Mouse (Mus musculus) limb, embryonic 12.5 days (tissue): ENCODE measurements at regions not wholly inside any gene's neighbourhood (a gene's known extent, or its start where the extent isn't known, plus 50 kb on each side); places are given as distances from the start of the nearest gene placed in this dataset.
A peak's percentile ranks its signal among the peaks of the same experiment; 100 is the strongest.

Experiments used
- ATAC-seq: fragments of 200-750 bp; cut with Nextera tagmentation; 2 replicates; pipeline ENCODE4 v1.8.0; 2017; ENCODE audit warnings: low read depth, moderate TSS enrichment; ENCODE audit not compliant: insufficient number of reproducible peaks, insufficient read depth, low FRiP score, low TSS enrichment
- H3K27ac ChIP-seq: fragments of 300-500 bp; sonication (generic); 2 replicates; pipeline ENCODE4 v1.5.1; 2016; ENCODE audit warnings: mild to moderate bottlenecking, moderate library complexity
- H3K27me3 ChIP-seq: fragments of 300-500 bp; sonication (generic); 2 replicates; pipeline ENCODE4 v1.6.1; 2016; ENCODE audit warnings: mild to moderate bottlenecking, moderate library complexity
- H3K36me3 ChIP-seq: fragments of 300-500 bp; sonication (generic); 2 replicates; pipeline ENCODE4 v1.6.1; 2016; ENCODE audit warnings: mild to moderate bottlenecking, moderate library complexity
- H3K4me1 ChIP-seq: fragments of 300-500 bp; sonication (generic); replicated peaks from 2 replicates; pipeline ENCODE4 v1.6.1; 2016
- H3K4me2 ChIP-seq: fragments of 300-500 bp; sonication (generic); 2 replicates; pipeline ENCODE4 v1.6.1; 2016; ENCODE audit warnings: mild to moderate bottlenecking, moderate library complexity
- H3K4me3 ChIP-seq: fragments of 300-500 bp; sonication (generic); replicated peaks from 2 replicates; pipeline ENCODE4 v1.5.1; 2016; ENCODE audit warnings: mild to moderate bottlenecking
- H3K9ac ChIP-seq: fragments of 300-500 bp; sonication (generic); replicated peaks from 2 replicates; pipeline ENCODE4 v1.6.1; 2016; ENCODE audit warnings: mild to moderate bottlenecking, moderate library complexity
- H3K9me3 ChIP-seq: fragments of 300-500 bp; sonication (generic); 2 replicates; pipeline ENCODE4 v1.6.1; 2016; ENCODE audit warnings: mild to moderate bottlenecking, moderate library complexity
- WGBS: fragments of 180-500 bp; shearing (Covaris S2); methylation state at CpG from one replicate; pipeline ENCODE4 v1.1.7; 2016; 5-methylcytosine and 5-hydroxymethylcytosine counted together

- Histone ChIP-seq H3K9ac (no peak overlapping the region), H3K27me3 (peaks cover 64% of the 10 kb centered on the region), H3K4me2 (no peak overlapping the region), H3K4me3 (no peak overlapping the region), H3K27ac (no peak overlapping the region), H3K36me3 (no peaks in the 10 kb centered on the region), H3K4me1 (no peaks in the 10 kb centered on the region), H3K9me3 (peaks cover 4% of the 10 kb centered on the region; the same call in 1 of the 2 replicates)
- no peak for ATAC-seq
These were observed 92.7 kb downstream of the Nucb2 start for GRCm38 (mm10) chr7:116596914-116597313.

- WGBS, result 74% methylated on average over 3 of the region's 3 CpGs
These were observed 96.2 kb downstream of the Nucb2 start for GRCm38 (mm10) chr7:116600340-116600739.

GRCm38 (mm10) chr7:116603167-116603839 is 99.1 kb downstream of the Nucb2 start:
- peaks cover 4% of the 10 kb centered on the region; the same call in 1 of the 2 replicates for H3K9me3 ChIP-seq
- no peaks in the 10 kb centered on the region for H3K36me3 ChIP-seq
- no peak for ATAC-seq
- WGBS, result 91% methylated on average over 6 of the region's 6 CpGs
- no peak overlapping the region for H3K4me3 ChIP-seq
- H3K9ac ChIP-seq, result no peak overlapping the region
- peaks cover 6% of the 10 kb centered on the region for H3K4me1 ChIP-seq
- H3K27me3 ChIP-seq, result peaks cover 34% of the 10 kb centered on the region
- H3K27ac ChIP-seq, result no peak overlapping the region
- no peak overlapping the region for H3K4me2 ChIP-seq

More at GRCm38 (mm10) chr7:116600340-116600739, 96.2 kb downstream of the Nucb2 start:
- Histone ChIP-seq H3K9me3 (peaks cover 4% of the 10 kb centered on the region; the same call in 1 of the 2 replicates), H3K4me2 (no peak overlapping the region), H3K27ac (no peak overlapping the region), H3K9ac (no peak overlapping the region), H3K4me1 (no peaks in the 10 kb centered on the region), H3K4me3 (no peak overlapping the region), H3K36me3 (no peaks in the 10 kb centered on the region), H3K27me3 (peaks cover 38% of the 10 kb centered on the region)
- no peak for ATAC-seq

GRCm38 (mm10) chr7:116603840-116604194 is 99.6 kb downstream of the Nucb2 start:
- Histone ChIP-seq H3K4me3 (no peak overlapping the region), H3K27me3 (peaks cover 29% of the 10 kb centered on the region), H3K36me3 (no peaks in the 10 kb centered on the region), H3K9me3 (peaks cover 4% of the 10 kb centered on the region; the same call in 1 of the 2 replicates), H3K4me1 (peaks cover 6% of the 10 kb centered on the region), H3K4me2 (no peak overlapping the region), H3K9ac (no peak overlapping the region), H3K27ac (no peak overlapping the region)
- WGBS, result 77% methylated on average over 3 of the region's 3 CpGs
- no peak for ATAC-seq

- 88% methylated on average over 6 of the region's 6 CpGs for WGBS
- no peaks in the 10 kb centered on the region for H3K9me3 ChIP-seq
- H3K36me3 ChIP-seq, result no peaks in the 10 kb centered on the region
- no peak overlapping the region for H3K27ac ChIP-seq
- H3K9ac ChIP-seq, result no peak overlapping the region
- peaks cover 33% of the 10 kb centered on the region for H3K27me3 ChIP-seq
- peaks cover 6% of the 10 kb centered on the region for H3K4me1 ChIP-seq
- no peak overlapping the region for H3K4me3 ChIP-seq
- ATAC-seq, result no peak
- no peak overlapping the region for H3K4me2 ChIP-seq
These were observed 102.1 kb downstream of the Nucb2 start for GRCm38 (mm10) chr7:116606255-116606654.

GRCm38 (mm10) chr7:116606751-116607483 is 102.7 kb downstream of the Nucb2 start:
- 83% methylated on average over 6 of the region's 6 CpGs for WGBS
- Histone ChIP-seq H3K27me3 (peaks cover 33% of the 10 kb centered on the region), H3K4me3 (no peak overlapping the region), H3K9me3 (no peaks in the 10 kb centered on the region), H3K9ac (no peak overlapping the region), H3K4me1 (peaks cover 6% of the 10 kb centered on the region), H3K4me2 (no peak overlapping the region), H3K27ac (no peak overlapping the region), H3K36me3 (no peaks in the 10 kb centered on the region)
- ATAC-seq, result no peak

GRCm38 (mm10) chr7:116607628-116608225 is 103.6 kb downstream of the Nucb2 start:
- H3K9me3 ChIP-seq, result no peaks in the 10 kb centered on the region
- peaks cover 33% of the 10 kb centered on the region for H3K27me3 ChIP-seq
- 5% methylated on average over 15 of the region's 15 CpGs for WGBS
- H3K27ac ChIP-seq, result no peak overlapping the region
- peak overlapping the region; percentile 25 for H3K4me3 ChIP-seq
- H3K36me3 ChIP-seq, result no peaks in the 10 kb centered on the region
- H3K4me1 ChIP-seq, result peaks cover 6% of the 10 kb centered on the region
- H3K9ac ChIP-seq, result 0 out of 2 replicates have a peak overlapping the region, but pooled peaks have one; percentile 18
- peak overlapping the region; percentile 53 for H3K4me2 ChIP-seq
- no peak for ATAC-seq

- Histone ChIP-seq H3K4me2 (peak overlapping the region; percentile 53), H3K4me3 (peak overlapping the region; percentile 25), H3K9me3 (no peaks in the 10 kb centered on the region), H3K4me1 (peaks cover 6% of the 10 kb centered on the region), H3K27ac (no peak overlapping the region), H3K36me3 (no peaks in the 10 kb centered on the region), H3K27me3 (peaks cover 28% of the 10 kb centered on the region), H3K9ac (no peak overlapping the region)
- WGBS, result 26% methylated on average over 15 of the region's 15 CpGs
- ATAC-seq, result no peak
These were observed 104.3 kb downstream of the Nucb2 start for GRCm38 (mm10) chr7:116608350-116609085.

- H3K27me3 ChIP-seq, result peaks cover 28% of the 10 kb centered on the region
- ATAC-seq, result no peak
- 82% methylated on average over 6 of the region's 6 CpGs for WGBS
- no peak overlapping the region for H3K4me2 ChIP-seq
- no peak overlapping the region for H3K9ac ChIP-seq
- H3K9me3 ChIP-seq, result no peaks in the 10 kb centered on the region
- H3K4me1 ChIP-seq, result peaks cover 6% of the 10 kb centered on the region
- no peak overlapping the region for H3K27ac ChIP-seq
- H3K36me3 ChIP-seq, result no peaks in the 10 kb centered on the region
- no peak overlapping the region for H3K4me3 ChIP-seq
These were observed 105.2 kb downstream of the Nucb2 start for GRCm38 (mm10) chr7:116609406-116609805.

GRCm38 (mm10) chr7:116609906-116610305 is 105.7 kb downstream of the Nucb2 start:
- Histone ChIP-seq H3K4me2 (no peak overlapping the region), H3K9me3 (no peaks in the 10 kb centered on the region), H3K27me3 (peaks cover 28% of the 10 kb centered on the region), H3K27ac (no peak overlapping the region), H3K9ac (no peak overlapping the region), H3K36me3 (no peaks in the 10 kb centered on the region), H3K4me1 (peaks cover 6% of the 10 kb centered on the region), H3K4me3 (no peak overlapping the region)
- ATAC-seq, result no peak
- WGBS, result 78% methylated on average over 12 of the region's 12 CpGs

- Histone ChIP-seq H3K27ac (no peak overlapping the region), H3K27me3 (no peaks in the 10 kb centered on the region), H3K36me3 (no peaks in the 10 kb centered on the region), H3K4me3 (no peak overlapping the region), H3K9me3 (no peaks in the 10 kb centered on the region), H3K9ac (no peak overlapping the region), H3K4me1 (no peaks in the 10 kb centered on the region), H3K4me2 (no peak overlapping the region)
- no peak for ATAC-seq
- WGBS, result 76% methylated on average over 3 of the region's 3 CpGs
These were observed 111.8 kb downstream of the Nucb2 start for GRCm38 (mm10) chr7:116615984-116616383.
